ENCODE assay signal across 8 mouse cellular contexts in genomic region chr9:107541474-107542351, GRCm38 (mm10). TPM values are rescaled to one million over a fixed set of nuclear protein-coding genes. Genes with fewer than 3 reads are reported as not detected.
A peak's percentile ranks its signal among the peaks of the same experiment; 100 is the strongest.
DNase-seq lines count a peak whose midpoint lies in the region; ATAC-seq and TF ChIP-seq lines count a peak whose summit lies in the region.

TSS of gene Cyb561d2 (minus strand) at chr9:107542193.
TSS of gene Nprl2 (plus strand) at chr9:107542226.

- peak; percentile 84 for ATAC-seq in erythroblast, adult 5-6 weeks (replicated peaks; ENCODE audit: low FRiP score, poor library complexity, severe bottlenecking)
- ATAC-seq in kidney, embryonic 16.5 days (ENCODE audit: low FRiP score, low TSS enrichment), result peak; percentile 86

- H3K9ac ChIP-seq in kidney, embryonic 16.5 days (replicated peaks; ENCODE audit: low read length), result peak within 1 kb of the TSS; percentile 75
- peak within 1 kb of the TSS; percentile 71 for H3K9ac ChIP-seq in liver, adult 2 months (ENCODE audit: low read depth, low read length)

- 0 out of 2 replicates have a peak, but pooled peaks have one; percentile 27 for TF ChIP-seq POLR2A in liver, adult 2 months (IDR thresholded peaks at IDR 0.05; ENCODE audit: extremely low read depth, insufficient read depth, low read length)
- TF ChIP-seq POLR2A in myocyte (IDR thresholded peaks at IDR 0.05; ENCODE audit: insufficient read length, low read depth), result no peak

- peak within 1 kb of the TSS; percentile 89 for H3K4me2 ChIP-seq in kidney, embryonic 16.5 days (replicated peaks; ENCODE audit: low read depth, low read length)
- H3K4me2 ChIP-seq in myocyte (ENCODE audit: low read depth), result peak within 1 kb of the TSS; percentile 97

- peak within 1 kb of the TSS; percentile 86 for H3K27ac ChIP-seq in heart, embryonic 10.5 days
- H3K27ac ChIP-seq in kidney, embryonic 16.5 days (ENCODE audit: low read length), result peak within 1 kb of the TSS; percentile 78
- H3K27ac ChIP-seq in liver, adult 2 months (replicated peaks; ENCODE audit: insufficient read depth, low read depth, low read length), result peak within 1 kb of the TSS; percentile 87

- H3ac ChIP-seq in myocyte (ENCODE audit: control insufficient read depth, insufficient read length), result peak within 1 kb of the TSS; percentile 24

- H3K79me2 ChIP-seq in liver, adult 2 months (ENCODE audit: control insufficient read depth, insufficient read depth, low read length), result peaks cover 4% of the 10 kb centered on the region; the same call in 1 of the 2 replicates
- peaks cover 12% of the 10 kb centered on the region for H3K79me2 ChIP-seq in myocyte (ENCODE audit: control insufficient read depth, insufficient read depth)

- under 1% methylated on average over 46 of the region's 46 CpGs for WGBS in heart, embryonic 10.5 days
- WGBS in kidney, embryonic 16.5 days, result under 1% methylated on average over 46 of the region's 46 CpGs
- WGBS in liver, adult 2 months, result under 1% methylated on average over 46 of the region's 46 CpGs

- TF ChIP-seq CTCF in liver, adult 2 months (IDR thresholded peaks at IDR 0.05; ENCODE audit: low read depth, low read length), result no peak

- no peaks in the 10 kb centered on the region for H3K27me3 ChIP-seq in heart, embryonic 10.5 days (ENCODE audit: insufficient read depth, poor library complexity, severe bottlenecking)
- no peaks in the 10 kb centered on the region for H3K27me3 ChIP-seq in kidney, embryonic 16.5 days (ENCODE audit: insufficient read depth, low read length)
- H3K27me3 ChIP-seq in liver, adult 2 months (ENCODE audit: control insufficient read depth, insufficient read depth, low read length), result no peaks in the 10 kb centered on the region
- no peaks in the 10 kb centered on the region for H3K27me3 ChIP-seq in myocyte (ENCODE audit: control insufficient read depth, insufficient read depth, insufficient read length)
- H3K27me3 ChIP-seq in splenic B cell, adult 2 months (ENCODE audit: control insufficient read depth, insufficient read depth, low read length, poor library complexity, severe bottlenecking), result no peaks in the 10 kb centered on the region

- peak within 1 kb of the TSS; percentile 78 for H3K4me3 ChIP-seq in heart, embryonic 10.5 days
- H3K4me3 ChIP-seq in kidney, embryonic 16.5 days (ENCODE audit: low read length), result peak within 1 kb of the TSS; percentile 73
- peak within 1 kb of the TSS; percentile 74 for H3K4me3 ChIP-seq in liver, adult 2 months (ENCODE audit: insufficient read depth, low read depth, low read length)
- H3K4me3 ChIP-seq in myocyte, result peak within 1 kb of the TSS; percentile 76

- peak; percentile 92 to 93 for DNase-seq in B cell, adult 2 months
- peak; percentile 97 for DNase-seq in brain, adult 2 months (ENCODE audit: low read depth, low spot score)
- DNase-seq in heart, embryonic 10.5 days (ENCODE audit: low spot score), result peak; percentile 98
- DNase-seq in liver, adult 2 months (ENCODE audit: extremely low read depth, low read depth, low spot score), result peak; percentile 91
- DNase-seq in splenic B cell, adult 2 months (ENCODE audit: low read depth, low spot score), result peak; percentile 94

- H3K9me3 ChIP-seq in heart, embryonic 10.5 days, result no peaks in the 10 kb centered on the region
- no peaks in the 10 kb centered on the region for H3K9me3 ChIP-seq in kidney, embryonic 16.5 days (ENCODE audit: low read length)

- peaks cover 58% of the 10 kb centered on the region for H3K36me3 ChIP-seq in heart, embryonic 10.5 days
- H3K36me3 ChIP-seq in kidney, embryonic 16.5 days (ENCODE audit: insufficient read depth, low read length), result peaks cover 43% of the 10 kb centered on the region
- no peaks in the 10 kb centered on the region; the same call in 1 of the 2 replicates for H3K36me3 ChIP-seq in liver, adult 2 months (ENCODE audit: control insufficient read depth, insufficient read depth, low read length)
- H3K36me3 ChIP-seq in myocyte (ENCODE audit: control insufficient read depth, insufficient read depth), result peaks cover 10% of the 10 kb centered on the region
- H3K36me3 ChIP-seq in splenic B cell, adult 2 months (ENCODE audit: control insufficient read depth, insufficient read depth, low read length, poor library complexity, severe bottlenecking), result peaks cover 10% of the 10 kb centered on the region

- peaks cover 46% of the 10 kb centered on the region for H3K4me1 ChIP-seq in heart, embryonic 10.5 days
- peaks cover 25% of the 10 kb centered on the region for H3K4me1 ChIP-seq in kidney, embryonic 16.5 days (ENCODE audit: insufficient read depth, low read length)
- peaks cover 8% of the 10 kb centered on the region for H3K4me1 ChIP-seq in liver, adult 2 months (ENCODE audit: control insufficient read depth, insufficient read depth, low read length)

TF ChIP-seq in myocyte, 11 proteins besides CTCF, POLR2A, EP300 and RAD21:
- TF ChIP-seq MAX (IDR thresholded peaks at IDR 0.05; ENCODE audit: low read depth) (no peak), TCF3 (IDR thresholded peaks at IDR 0.05; ENCODE audit: insufficient read length, low read depth) (no peak), POLR2AphosphoS2 (IDR thresholded peaks at IDR 0.05; ENCODE audit: insufficient read length, low read depth) (peak; percentile 20)

RNA-seq across cellular contexts. Expression of gene Cyb561d2, which starts in this region (rescaled TPM):
- total RNA-seq in erythroblast, adult 5-6 weeks (2015; ENCODE audit: low replicate concordance), result 7.5 and 11.1 TPM in 2 replicates
- total RNA-seq in erythroblast, adult 5-6 weeks (2017; ENCODE audit: low replicate concordance), result 4.7 and 6.7 TPM in 2 replicates
- 24.1 and 24.5 TPM in 2 replicates for polyA plus RNA-seq in heart, embryonic 10.5 days (2016; fragmentation: Nextera tagmentation; extraction: Ambion mirVana)
- 35.8 and 39.0 TPM in 2 replicates for polyA plus RNA-seq in kidney, embryonic 16.5 days (2015; fragmentation: Nextera tagmentation; extraction: Ambion mirVana)
- total RNA-seq in liver, adult 2 months (2014; rRNA removed), result 11.0 and 11.9 TPM in 2 replicates
- 31.0 and 33.7 TPM in 2 replicates for polyA plus RNA-seq in liver, adult 2 months (2012; rRNA removed)
- 18.8 TPM for polyA plus RNA-seq in myocyte (2012; fragmentation: generic; extraction: Trizol)

RNA-seq across cellular contexts. Expression of gene Nprl2, which starts in this region (rescaled TPM):
- total RNA-seq in erythroblast, adult 5-6 weeks (2015; ENCODE audit: low replicate concordance), result 0.77 and 4.4 TPM in 2 replicates
- total RNA-seq in erythroblast, adult 5-6 weeks (2017; ENCODE audit: low replicate concordance), result 1.3 and 10.1 TPM in 2 replicates
- polyA plus RNA-seq in heart, embryonic 10.5 days (2016; fragmentation: Nextera tagmentation; extraction: Ambion mirVana), result 28.3 and 33.1 TPM in 2 replicates
- polyA plus RNA-seq in kidney, embryonic 16.5 days (2015; fragmentation: Nextera tagmentation; extraction: Ambion mirVana), result 57.0 and 59.0 TPM in 2 replicates
- total RNA-seq in liver, adult 2 months (2014; rRNA removed), result 18.5 and 21.7 TPM in 2 replicates
- 24.8 and 26.8 TPM in 2 replicates for polyA plus RNA-seq in liver, adult 2 months (2012; rRNA removed)
- polyA plus RNA-seq in myocyte (2012; fragmentation: generic; extraction: Trizol), result 24.6 TPM

Comparison
In these comparisons a context has a peak if more than half of its experiments do, and no peak if none do; other contexts are left out.
1. Peak in every context shown above with its lines: DNase-seq, ATAC-seq, H3K4me3 ChIP-seq and H3K27ac ChIP-seq.